Mouse (Mus musculus): ENCODE results near the gene Rufy2. TPM values are rescaled to one million over a fixed set of nuclear protein-coding genes. Genes with fewer than 3 reads are reported as not detected.

Gene Rufy2
- total and polyA plus RNA-seq, 3 experiments, result 4.9 to 6.8 (median 5.8) TPM

DNA sequence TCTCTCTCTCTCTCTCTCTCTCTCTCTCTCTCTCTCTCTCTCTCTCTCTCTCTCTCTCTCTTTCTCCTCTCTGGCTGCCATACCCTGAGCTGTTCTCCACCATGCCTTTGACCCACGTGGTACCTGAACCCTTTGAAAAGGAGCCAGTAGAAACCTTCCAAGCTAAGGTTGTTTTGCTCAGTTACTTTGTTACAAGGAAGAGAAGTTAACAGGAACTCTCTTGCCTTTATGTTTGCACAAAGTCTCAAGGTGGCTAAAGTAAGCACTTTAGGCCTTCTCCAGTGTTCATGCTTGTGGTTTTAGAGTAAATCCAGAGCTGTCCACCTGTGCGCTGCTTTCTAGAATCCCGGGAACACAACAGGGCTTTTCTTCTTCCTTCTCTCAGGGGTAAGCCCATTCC lies 52.2 kb downstream of the Rufy2 start (continued):
- no peak for TF ChIP-seq ETS1 (conservative IDR thresholded peaks at IDR 0.05; ENCODE audit: low read depth, low read length)

DNA sequence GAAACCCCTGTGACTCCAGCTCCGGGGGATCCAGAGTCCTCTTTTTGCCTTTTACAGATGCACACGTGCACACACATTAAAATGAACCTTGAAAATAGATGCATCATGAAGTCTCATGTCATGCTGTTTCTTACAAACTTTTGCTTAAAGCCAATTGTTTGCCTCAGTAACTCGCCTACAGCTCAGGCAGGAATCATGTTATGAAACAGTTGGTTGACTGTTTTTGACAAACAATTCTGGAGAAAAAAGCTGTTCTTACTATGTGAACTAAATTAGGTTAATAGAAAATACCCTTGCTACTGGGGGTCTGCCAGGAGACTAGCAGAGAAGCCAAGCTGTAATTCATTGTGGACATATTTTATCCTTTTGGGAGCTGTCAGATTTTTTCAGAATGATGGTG lies 52.9 kb downstream of the Rufy2 start:
- Histone ChIP-seq H3K4me1 (ENCODE audit: control insufficient read depth in 1 of 2, insufficient read depth in 2 of 2) (no peaks in the 10 kb centered on the region), H3K9me3 (replicated peaks; ENCODE audit: low read length) (no peaks in the 10 kb centered on the region), H3K4me2 (ENCODE audit: insufficient read depth, low read depth, poor library complexity, severe bottlenecking) (no peak overlapping the region), H3K27me3 (replicated peaks) (no peaks in the 10 kb centered on the region), H3K9ac (ENCODE audit: insufficient read depth, low read depth) (no peak overlapping the region), H3K79me2 (replicated peaks; ENCODE audit: control insufficient read depth, extremely low read depth, insufficient read depth, poor library complexity, severe bottlenecking) (no peaks in the 10 kb centered on the region), H3K27ac (ENCODE audit: insufficient read depth, low read depth) (no peak overlapping the region), H3K4me3 (replicated peaks in 1 of 3; ENCODE audit: low read depth in 2 of 3, low read length in 2 of 3, poor library complexity in 1 of 3) (no peak overlapping the region), H3K36me3 (replicated peaks in 1 of 2; ENCODE audit: control insufficient read depth in 1 of 2, insufficient read depth in 1 of 2, low read length in 1 of 2) (no peaks in the 10 kb centered on the region)
- DNase-seq (ENCODE audit: extremely low read depth), result no peak
- in situ Hi-C loops (cut with MboI; ENCODE audit: low pct_ligation_motif_present, low pct_unique_long_range_greater_than_20kb, low sequenced_read_pairs) (no loop called here), dilution Hi-C loops (cut with MboI; ENCODE audit: extremely low pct_ligation_motif_present, extremely low pct_unique_long_range_greater_than_20kb, low sequenced_read_pairs) (no loop called here)
- no peak for TF ChIP-seq POLR2AphosphoS2 (IDR thresholded peaks at IDR 0.05; ENCODE audit: low read depth, low read length)
- no peak for TF ChIP-seq SIN3A (IDR thresholded peaks at IDR 0.05; ENCODE audit: low read length)
- TF ChIP-seq RCOR1 (conservative IDR thresholded peaks at IDR 0.05; ENCODE audit: low read depth, low read length), result no peak
- TF ChIP-seq ZNF384 (IDR thresholded peaks at IDR 0.05; ENCODE audit: low read depth, low read length), result no peak

- in situ Hi-C loops (cut with MboI; ENCODE audit: low pct_ligation_motif_present, low pct_unique_long_range_greater_than_20kb, low sequenced_read_pairs), result no loop called here
- Histone ChIP-seq H3K9me3 (replicated peaks; ENCODE audit: low read length) (no peaks in the 10 kb centered on the region), H3K9ac (ENCODE audit: insufficient read depth, low read depth) (no peak overlapping the region), H3K36me3 (replicated peaks in 1 of 2; ENCODE audit: control insufficient read depth in 1 of 2, insufficient read depth in 1 of 2, low read length in 1 of 2) (no peaks in the 10 kb centered on the region), H3K27ac (ENCODE audit: insufficient read depth, low read depth) (no peak overlapping the region), H3K4me3 (replicated peaks in 1 of 3; ENCODE audit: low read depth in 2 of 3, low read length in 2 of 3, poor library complexity in 1 of 3) (no peak overlapping the region), H3K27me3 (replicated peaks) (no peaks in the 10 kb centered on the region), H3K79me2 (replicated peaks; ENCODE audit: control insufficient read depth, extremely low read depth, insufficient read depth, poor library complexity, severe bottlenecking) (no peaks in the 10 kb centered on the region), H3K4me2 (ENCODE audit: insufficient read depth, low read depth, poor library complexity, severe bottlenecking) (no peak overlapping the region), H3K4me1 (ENCODE audit: control insufficient read depth in 1 of 2, insufficient read depth in 2 of 2) (no peaks in the 10 kb centered on the region)
- dilution Hi-C loops (cut with MboI; ENCODE audit: extremely low pct_ligation_motif_present, extremely low pct_unique_long_range_greater_than_20kb, low sequenced_read_pairs), result no loop called here
- DNase-seq (ENCODE audit: extremely low read depth), result no peak
- TF ChIP-seq PAX5 (IDR thresholded peaks at IDR 0.05; ENCODE audit: low read length) (no peak), POLR2AphosphoS2 (IDR thresholded peaks at IDR 0.05; ENCODE audit: low read depth, low read length) (no peak), ETS1 (conservative IDR thresholded peaks at IDR 0.05; ENCODE audit: low read depth, low read length) (no peak), HCFC1 (IDR thresholded peaks at IDR 0.05; ENCODE audit: low read depth, low read length) (no peak)
These were observed 58.7 kb downstream of the Rufy2 start for GRCm38 (mm10) chr10:63038571-63039320.

- dilution Hi-C loops (cut with MboI; ENCODE audit: extremely low pct_ligation_motif_present, extremely low pct_unique_long_range_greater_than_20kb, low sequenced_read_pairs), result no loop called here
These were observed 60.0 kb downstream of the Rufy2 start for GRCm38 (mm10) chr10:63039867-63040628.

More at GRCm38 (mm10) chr10:63039867-63040628, 60.0 kb downstream of the Rufy2 start:
- no peaks in the 10 kb centered on the region for H3K79me2 ChIP-seq (replicated peaks; ENCODE audit: control insufficient read depth, extremely low read depth, insufficient read depth, poor library complexity, severe bottlenecking)
- TF ChIP-seq HCFC1 (IDR thresholded peaks at IDR 0.05; ENCODE audit: low read depth, low read length), result no peak
- no peak for TF ChIP-seq SMC3 (IDR thresholded peaks at IDR 0.05; ENCODE audit: low read depth, low read length)
- TF ChIP-seq MYC (IDR thresholded peaks at IDR 0.05; ENCODE audit: low read depth, low read length), result no peak
- no peak for TF ChIP-seq E2F4 (IDR thresholded peaks at IDR 0.05; ENCODE audit: insufficient replicate concordance, low read depth, low read length)
- H3K27me3 ChIP-seq (replicated peaks), result no peaks in the 10 kb centered on the region
- H3K27ac ChIP-seq (ENCODE audit: insufficient read depth, low read depth), result no peak overlapping the region
- in situ Hi-C loops (cut with MboI; ENCODE audit: low pct_ligation_motif_present, low pct_unique_long_range_greater_than_20kb, low sequenced_read_pairs), result no loop called here
- no peak overlapping the region for H3K9ac ChIP-seq (ENCODE audit: insufficient read depth, low read depth)
- H3K4me1 ChIP-seq (ENCODE audit: control insufficient read depth in 1 of 2, insufficient read depth in 2 of 2), result no peaks in the 10 kb centered on the region
- no peak overlapping the region for H3K4me2 ChIP-seq (ENCODE audit: insufficient read depth, low read depth, poor library complexity, severe bottlenecking)
- no peak overlapping the region for H3K4me3 ChIP-seq (replicated peaks in 1 of 3; ENCODE audit: low read depth in 2 of 3, low read length in 2 of 3, poor library complexity in 1 of 3)
- no peaks in the 10 kb centered on the region for H3K36me3 ChIP-seq (replicated peaks in 1 of 2; ENCODE audit: control insufficient read depth in 1 of 2, insufficient read depth in 1 of 2, low read length in 1 of 2)
- DNase-seq (ENCODE audit: extremely low read depth), result no peak
- H3K9me3 ChIP-seq (replicated peaks; ENCODE audit: low read length), result no peaks in the 10 kb centered on the region
